Mouse (Mus musculus) left cerebral cortex, adult 18-20 months (tissue): ENCODE measurements around the gene Tmem259. TPM values are rescaled to one million over a fixed set of nuclear protein-coding genes. Genes with fewer than 3 reads are reported as not detected.

Experiments
- DNase-seq, 2 experiments: peaks; one replicate each; pipeline ENCODE4 v3.0.0; 2021 to 2022; ENCODE audit warnings: low spot score in 2 of 2, mixed read lengths in 1 of 2
- total RNA-seq, 2 experiments: library from RNA; stranded (reverse); gene quantifications; 2 replicates each; pipeline ENCODE4 v1.2.3; 2021

The Tmem259 gene
- total RNA-seq, 2 experiments from 2014 or later = 112 to 113 TPM

- no peak for DNase-seq
These were observed 47.2 kb downstream of the Tmem259 start for GRCm38 (mm10) chr10:79936911-79937441.

- DNase-seq = no peak
These were observed 47.7 kb downstream of the Tmem259 start for GRCm38 (mm10) chr10:79936284-79936910.

GRCm38 (mm10) chr10:79934794-79935569 lies 49.1 kb downstream of the Tmem259 start:
- DNase-seq = no peak

DNA sequence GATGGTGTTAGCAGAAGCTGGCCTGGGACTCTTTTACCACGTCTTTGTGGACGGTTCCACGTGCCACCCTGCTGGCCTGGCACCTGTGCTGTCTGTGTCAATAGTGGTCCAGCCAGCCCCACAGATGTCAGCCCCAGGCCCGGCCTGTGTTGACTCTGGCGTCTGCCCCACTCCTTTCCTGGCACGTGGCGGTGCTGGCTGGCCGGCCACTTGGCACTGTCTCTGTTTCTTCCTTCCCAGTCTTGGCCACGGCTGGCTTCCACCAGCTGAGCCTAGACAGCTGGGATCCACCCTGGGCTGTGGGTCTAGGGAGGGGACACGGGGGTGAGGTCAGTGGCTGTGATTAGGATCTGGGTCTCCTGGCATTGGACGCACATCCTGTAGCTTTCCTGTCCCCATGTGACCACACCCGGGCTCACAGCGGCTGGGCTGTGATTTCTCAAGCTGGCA lies 49.8 kb downstream of the Tmem259 start:
- DNase-seq = peak in 1 of 2 experiments; percentile 58

DNA sequence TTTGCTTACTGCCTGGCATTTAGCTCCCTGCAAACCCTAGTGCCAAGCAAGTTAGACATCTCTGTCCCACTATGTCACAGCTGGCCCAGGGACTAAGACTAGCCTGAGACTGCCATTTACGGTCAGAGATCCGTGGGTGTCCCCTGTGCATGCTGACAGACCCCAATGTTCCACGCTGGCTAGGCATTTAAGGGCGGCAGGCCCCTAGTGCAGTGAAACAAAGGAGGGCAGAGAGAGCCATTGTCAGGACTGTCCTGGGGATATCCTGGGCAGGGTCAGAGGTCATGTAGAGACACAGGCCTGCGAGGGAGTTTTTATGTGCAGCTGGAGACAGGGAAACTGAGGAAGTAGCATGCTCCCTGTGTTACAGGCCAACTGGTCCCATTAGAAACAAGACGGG lies 50.3 kb downstream of the Tmem259 start:
- no peak for DNase-seq

DNA sequence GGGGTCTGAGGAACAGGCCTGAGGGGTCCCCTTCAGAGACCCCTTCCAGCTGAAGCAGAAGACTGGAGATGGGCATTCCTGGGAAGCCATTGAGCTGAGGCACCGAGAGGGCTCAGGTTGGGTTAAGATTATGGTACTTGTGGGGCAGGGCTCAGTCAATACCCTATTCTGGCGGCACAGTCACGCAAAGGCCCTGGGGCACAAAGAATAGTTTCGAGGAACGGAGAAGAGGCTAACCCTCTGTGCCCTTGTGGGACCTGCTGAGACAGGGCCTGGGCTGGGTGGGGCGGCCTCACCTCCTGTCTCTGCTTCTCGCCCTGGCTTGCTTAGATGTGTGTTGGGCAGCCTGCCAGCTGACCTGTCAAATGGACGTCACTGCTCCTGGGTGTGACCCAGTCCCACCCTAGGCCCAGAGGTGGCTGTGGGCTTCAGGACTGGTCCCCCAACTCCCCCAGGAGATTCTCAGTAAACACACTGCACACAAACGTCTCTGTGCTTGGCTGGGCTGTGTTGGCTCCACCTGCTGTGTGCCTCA lies 50.9 kb downstream of the Tmem259 start:
- DNase-seq = no peak

- no peak for DNase-seq
These were observed 51.4 kb downstream of the Tmem259 start for GRCm38 (mm10) chr10:79932736-79933135.

- DNase-seq = no peak
These were observed 52.3 kb downstream of the Tmem259 start for GRCm38 (mm10) chr10:79931797-79932196.

DNA sequence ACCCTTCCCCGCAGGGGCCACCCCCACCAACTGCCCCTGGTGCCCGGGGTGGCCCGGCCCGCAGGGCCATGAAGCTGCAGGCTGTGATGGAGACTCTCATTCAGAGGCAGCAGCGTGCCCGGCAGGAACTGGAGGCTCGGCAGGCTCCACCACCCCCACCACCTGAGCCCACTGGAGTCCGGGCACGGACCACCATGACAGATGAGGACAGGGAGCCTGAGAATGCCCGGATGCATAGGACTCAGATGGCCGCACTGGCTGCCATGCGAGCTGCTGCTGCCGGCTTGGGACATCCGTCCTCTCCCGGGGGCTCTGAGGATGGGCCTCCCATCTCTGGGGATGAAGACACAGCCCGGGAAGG lies 53.3 kb downstream of the Tmem259 start:
- no peak for DNase-seq

- no peak for DNase-seq
These were observed 53.9 kb downstream of the Tmem259 start for GRCm38 (mm10) chr10:79929967-79930825.

DNA sequence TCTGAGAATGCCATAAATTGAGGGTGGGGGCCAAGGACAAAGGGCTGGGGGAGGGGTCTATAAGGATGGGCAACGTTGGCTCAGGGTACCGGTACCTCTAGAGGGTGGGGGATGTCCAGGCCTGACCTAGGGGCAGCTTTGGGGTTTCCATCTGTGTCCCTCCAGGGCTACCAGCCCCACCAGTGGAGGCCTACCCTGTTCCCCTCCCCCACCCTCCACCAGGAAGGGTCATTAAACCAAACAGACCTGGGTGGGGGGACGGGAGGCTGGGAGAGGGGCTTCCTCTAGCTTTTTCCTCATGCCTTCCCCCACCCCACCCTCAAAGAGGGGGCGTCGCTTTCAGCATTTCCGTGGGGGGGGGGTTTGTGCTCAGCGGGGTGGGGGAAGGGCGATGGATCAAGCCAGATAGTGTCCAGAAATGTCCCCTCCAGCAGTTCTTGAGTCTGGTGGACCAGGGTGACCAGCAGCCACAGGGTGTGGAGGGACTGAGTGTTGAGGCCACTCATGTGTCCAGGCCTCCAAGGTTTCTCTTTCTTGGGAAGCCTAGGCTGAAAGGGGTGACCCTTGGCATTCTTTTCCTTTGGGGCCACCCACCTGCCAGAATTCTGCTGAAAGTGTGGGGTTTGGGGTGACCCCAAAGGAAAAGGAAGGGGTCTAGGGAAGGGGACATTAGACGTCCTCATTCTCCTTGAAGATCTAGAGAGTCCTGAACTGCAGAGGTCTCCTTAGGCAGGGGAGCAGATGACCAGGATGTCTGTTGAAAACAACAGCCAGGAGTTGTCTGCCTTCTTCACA lies 55.0 kb downstream of the Tmem259 start:
- no peak for DNase-seq

- no peak for DNase-seq
These were observed 56.0 kb downstream of the Tmem259 start for GRCm38 (mm10) chr10:79928030-79928694.

DNA sequence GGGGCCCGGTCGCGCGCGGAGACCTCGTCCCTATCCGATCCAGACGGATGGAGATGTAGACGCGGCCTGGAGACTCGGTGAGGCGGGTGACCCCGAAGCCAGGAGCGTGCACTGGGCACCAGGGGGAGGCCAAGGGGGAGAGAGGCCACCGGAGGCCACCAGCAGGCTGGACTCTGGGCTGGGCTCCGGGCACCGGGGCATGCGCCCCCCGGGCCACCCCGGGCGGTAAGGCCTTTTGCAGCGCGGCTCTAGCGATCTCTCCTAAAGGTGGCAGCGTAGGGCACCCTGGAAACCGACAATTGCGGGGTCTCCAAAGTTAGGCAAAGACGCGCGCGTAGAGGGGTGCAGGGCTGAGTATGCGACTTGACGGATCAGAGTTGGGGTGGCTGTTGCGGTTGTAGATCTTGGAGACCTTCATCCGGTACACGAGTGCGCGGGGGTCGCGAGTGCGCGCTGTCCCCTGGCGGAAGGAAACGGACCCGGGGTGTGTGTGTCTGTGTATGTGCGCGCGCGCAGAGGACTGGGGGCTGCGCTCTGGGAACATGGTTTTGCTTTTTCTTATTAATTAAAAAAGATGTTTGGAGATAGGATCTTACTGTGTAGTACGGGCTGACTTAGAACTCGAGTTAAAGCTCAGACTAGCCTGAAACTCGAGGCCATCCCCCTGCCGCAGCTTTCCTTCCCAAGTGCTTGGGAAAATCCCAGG lies 56.7 kb downstream of the Tmem259 start:
- DNase-seq = peak in 1 of 2 experiments; percentile 45

DNA sequence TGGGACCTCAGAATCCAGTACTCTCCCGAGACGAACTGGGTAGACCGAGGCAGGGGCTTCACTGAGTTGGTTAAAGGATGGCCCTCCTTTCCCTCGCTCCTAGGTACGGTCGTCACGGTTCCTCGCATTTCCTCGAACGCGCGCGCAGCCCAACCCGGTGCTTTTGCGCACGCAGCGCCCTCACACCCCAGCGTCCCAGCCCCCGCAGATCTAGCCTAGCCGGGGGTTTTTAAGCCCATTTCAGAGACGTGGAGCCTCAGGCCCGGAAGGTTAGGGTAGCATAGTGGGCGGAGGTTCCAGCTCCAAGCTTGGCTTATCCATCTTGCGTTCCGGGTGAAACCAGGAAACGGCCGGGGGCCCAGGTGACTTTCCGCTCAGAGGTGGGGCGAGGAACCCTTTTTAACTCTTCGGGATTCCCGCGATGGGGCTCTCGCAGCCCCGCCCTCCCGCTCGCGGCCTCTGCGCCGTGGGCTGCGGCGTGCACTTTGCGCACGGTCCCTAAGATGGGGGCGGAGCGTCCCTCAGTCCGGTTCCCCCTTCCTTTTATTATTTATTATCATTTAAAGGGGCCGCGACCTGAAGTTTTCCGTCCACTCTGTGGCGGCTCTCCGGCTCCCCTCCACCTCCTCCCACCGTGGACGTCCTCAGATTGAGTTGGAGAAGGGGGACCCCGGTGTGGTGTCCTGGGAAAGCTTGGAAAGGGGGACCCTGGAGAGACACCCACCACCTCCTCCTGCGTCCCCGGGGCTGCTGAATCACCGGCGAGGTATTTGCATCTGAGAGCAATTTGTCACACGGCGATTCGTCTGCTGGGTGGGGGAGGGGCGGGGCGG lies 57.4 kb downstream of the Tmem259 start, which contains the start of gene Arid3a:
Arid3a (plus strand) TSS at position 553 of the 833 bp plus-strand sequence.
- peak; percentile 84 to 90 for DNase-seq

DNA sequence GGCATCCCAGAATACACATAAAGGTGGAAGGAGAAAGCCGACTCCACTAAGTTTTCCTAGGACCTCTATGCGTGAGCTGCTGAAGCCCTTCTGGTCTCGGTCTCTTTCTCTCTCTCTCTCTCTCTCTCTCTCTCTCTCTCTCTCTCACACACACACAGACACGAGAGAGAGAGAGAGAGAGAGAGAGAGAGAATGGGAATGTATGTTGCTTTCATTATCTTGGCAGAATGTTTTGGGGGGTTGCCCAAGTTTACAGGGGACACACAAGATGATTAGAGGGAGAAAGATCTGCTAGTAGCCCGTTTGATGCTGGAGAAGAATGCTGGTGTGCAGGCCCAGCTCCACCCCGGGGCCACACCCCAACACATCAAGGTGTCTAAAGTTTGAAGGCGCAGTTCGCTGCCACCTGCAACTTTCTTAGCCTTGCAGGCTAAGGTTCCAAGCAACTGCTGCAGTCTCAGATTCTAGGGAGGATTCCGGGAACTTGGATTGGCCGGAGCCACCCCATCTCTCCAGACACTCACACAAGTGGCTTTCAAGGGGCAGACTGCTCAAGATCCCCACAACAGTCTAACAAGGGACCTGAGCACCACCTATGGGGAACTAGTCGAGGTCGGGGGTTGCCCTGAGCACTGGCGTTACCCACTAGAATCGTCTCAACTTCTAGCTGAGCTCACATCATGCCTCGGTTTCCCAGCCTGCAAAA lies 58.2 kb downstream of the Tmem259 start:
- no peak for DNase-seq

DNA sequence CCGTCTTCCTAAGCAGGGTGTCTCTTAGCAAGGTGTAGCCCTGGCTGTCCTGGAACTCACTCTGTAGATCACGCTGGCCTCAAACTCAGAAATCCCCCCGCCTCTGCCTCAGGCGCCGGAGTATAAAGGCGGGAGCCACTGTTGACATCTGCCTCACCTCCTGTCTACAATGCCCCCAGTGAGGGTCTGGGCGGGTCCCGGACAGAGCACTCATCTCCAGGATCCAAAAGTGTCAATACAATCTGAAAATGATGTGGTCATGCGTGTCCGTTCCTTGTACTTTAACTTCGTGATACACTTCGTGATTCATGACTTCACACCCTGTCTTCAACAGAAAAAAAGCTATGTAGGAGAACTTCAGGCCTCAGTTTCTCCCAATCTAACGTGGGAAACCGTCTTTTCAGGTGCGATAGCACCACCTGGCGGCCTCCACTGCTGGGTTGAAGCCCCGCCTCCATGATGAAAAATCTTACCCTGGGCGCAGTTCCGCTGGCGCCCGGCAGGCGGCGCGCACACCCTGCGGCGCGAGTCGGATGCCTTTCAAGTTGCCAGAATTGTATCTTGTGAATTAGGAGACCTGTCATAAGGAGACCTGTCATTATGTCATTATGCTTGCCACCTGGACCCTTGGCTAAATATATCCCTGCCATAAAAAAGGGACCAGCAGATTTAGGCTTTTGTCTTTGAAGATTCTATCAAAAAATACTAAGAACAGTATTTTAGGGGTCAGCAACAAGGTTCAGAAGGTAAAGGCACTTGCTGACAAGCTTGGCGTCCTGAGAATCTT lies 58.9 kb downstream of the Tmem259 start:
- DNase-seq = peak; percentile 94 to 97
